Mouse (Mus musculus) hindbrain, embryonic 14.5 days (tissue): Measurements from ENCODE around the gene Zfp949. TPM values are rescaled to one million over a fixed set of nuclear protein-coding genes. Genes with fewer than 3 reads are reported as not detected.
"Not testable (repeated sequence)": the region's sequence is repeated elsewhere in the genome, so short reads cannot be mapped to it uniquely, and the experiment has no call there.

ENCODE experiments used
- ATAC-seq: fragments of 200-750 bp; cut with Nextera tagmentation; 2 replicates; pipeline ENCODE4 v1.8.0; 2017; ENCODE audit warnings: moderate number of reproducible peaks, mild to moderate bottlenecking, moderate TSS enrichment, moderate library complexity; ENCODE audit not compliant: low FRiP score
- DNase-seq: peaks from one replicate; pipeline ENCODE4 v3.0.0-alpha.2; 2015; ENCODE audit warnings: low spot score
- H3K27ac ChIP-seq: fragments of 300-500 bp; sonication (generic); 2 replicates; pipeline ENCODE4 v1.5.1; 2014; ENCODE audit warnings: mild to moderate bottlenecking, moderate library complexity
- H3K27me3 ChIP-seq: fragments of 300-500 bp; sonication (generic); 2 replicates; pipeline ENCODE4 v1.6.1; 2014; ENCODE audit warnings: mild to moderate bottlenecking, low read length, mixed read lengths; ENCODE audit not compliant: control insufficient read depth, insufficient read depth
- H3K36me3 ChIP-seq: fragments of 300-500 bp; sonication (generic); replicated peaks from 2 replicates; pipeline ENCODE4 v1.6.1; 2014; ENCODE audit not compliant: control insufficient read depth, insufficient read depth
- H3K4me1 ChIP-seq: fragments of 300-500 bp; sonication (generic); replicated peaks from 2 replicates; pipeline ENCODE4 v1.6.1; 2014; ENCODE audit warnings: antibody characterized with exemption, low read length, mixed read lengths; ENCODE audit not compliant: control insufficient read depth, insufficient read depth
- H3K4me2 ChIP-seq: fragments of 300-500 bp; sonication (generic); replicated peaks from 2 replicates; pipeline ENCODE4 v1.6.1; 2014; ENCODE audit warnings: mild to moderate bottlenecking, moderate library complexity
- H3K4me3 ChIP-seq: fragments of 300-500 bp; sonication (generic); replicated peaks from 2 replicates; pipeline ENCODE4 v1.5.1; 2014; ENCODE audit warnings: mild to moderate bottlenecking, low read length
- H3K9ac ChIP-seq: fragments of 300-500 bp; sonication (generic); 2 replicates; pipeline ENCODE4 v1.6.1; 2014
- H3K9me3 ChIP-seq: fragments of 300-500 bp; sonication (generic); 2 replicates; pipeline ENCODE4 v1.6.1; 2016; ENCODE audit warnings: low read length; ENCODE audit not compliant: control insufficient read depth
- WGBS: fragments of 180-500 bp; shearing (Covaris S2); extraction: QIAGEN DNeasy Blood & Tissue Kit; methylation state at CpG from one replicate; pipeline ENCODE4 v1.1.7; 2014; 5-methylcytosine and 5-hydroxymethylcytosine counted together
- polyA plus RNA-seq: library from polyadenylated mRNA; unstranded; fragments of >200 nt; fragmentation: Nextera tagmentation; extraction: Ambion mirVana; gene quantifications from 2 replicates; pipeline ENCODE4 v1.2.1, GENCODE M21; 2014

The Zfp949 gene
- polyA plus RNA-seq, 1 experiment from 2014 or later, result 16.9 TPM

GRCm38 (mm10) chr9:88553071-88553470 is 5.3 kb downstream of the Zfp949 start:
- Histone ChIP-seq H3K4me3 (no peak overlapping the region), H3K36me3 (peaks cover 54% of the 10 kb centered on the region), H3K27me3 (no peaks in the 10 kb centered on the region), H3K27ac (no peak overlapping the region), H3K9ac (no peak overlapping the region), H3K4me2 (no peak overlapping the region), H3K4me1 (peaks cover 24% of the 10 kb centered on the region), H3K9me3 (no peaks in the 10 kb centered on the region)
- 98% methylated on average over 14 of the region's 14 CpGs for WGBS
- DNase-seq, result no peak
- no peak for ATAC-seq

- H3K27ac ChIP-seq, result no peak overlapping the region
- H3K4me2 ChIP-seq, result no peak overlapping the region
- no peak for ATAC-seq
- H3K4me1 ChIP-seq, result no peaks in the 10 kb centered on the region
- no peaks in the 10 kb centered on the region for H3K9me3 ChIP-seq
- no peak for DNase-seq
- no peak overlapping the region for H3K4me3 ChIP-seq
- peaks cover 82% of the 10 kb centered on the region for H3K36me3 ChIP-seq
- no peak overlapping the region for H3K9ac ChIP-seq
- WGBS, result 87% methylated on average over 4 of the region's 4 CpGs
- H3K27me3 ChIP-seq, result no peaks in the 10 kb centered on the region
These were observed 10.3 kb downstream of the Zfp949 start for GRCm38 (mm10) chr9:88558146-88558545.

DNA sequence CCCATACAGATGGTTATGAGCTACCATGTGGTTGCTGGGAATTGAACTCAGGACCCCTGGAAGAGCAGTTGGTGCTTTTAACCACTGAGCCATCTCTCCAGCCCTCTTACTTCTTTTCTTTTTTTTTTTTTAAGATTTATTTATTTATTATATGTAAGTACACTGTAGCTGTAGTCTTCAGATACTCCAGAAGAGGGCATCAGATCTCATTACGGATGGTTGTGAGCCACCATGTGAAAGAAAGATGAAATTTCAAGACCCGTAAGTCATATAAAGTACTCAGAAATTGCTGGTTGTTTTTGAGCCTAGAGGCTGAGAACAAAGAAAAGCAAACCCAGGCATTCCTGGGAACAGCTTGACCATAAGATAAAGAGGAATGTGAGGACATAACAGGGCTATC is 13.7 kb downstream of the Zfp949 start:
- not testable (repeated sequence) for H3K4me3 ChIP-seq, H3K4me1 ChIP-seq, H3K9me3 ChIP-seq, H3K9ac ChIP-seq, H3K27me3 ChIP-seq, H3K4me2 ChIP-seq, DNase-seq, ATAC-seq, H3K27ac ChIP-seq
- H3K36me3 ChIP-seq, result peaks cover 79% of the 10 kb centered on the region
- 91% methylated on average over 2 of the region's 2 CpGs for WGBS

DNA sequence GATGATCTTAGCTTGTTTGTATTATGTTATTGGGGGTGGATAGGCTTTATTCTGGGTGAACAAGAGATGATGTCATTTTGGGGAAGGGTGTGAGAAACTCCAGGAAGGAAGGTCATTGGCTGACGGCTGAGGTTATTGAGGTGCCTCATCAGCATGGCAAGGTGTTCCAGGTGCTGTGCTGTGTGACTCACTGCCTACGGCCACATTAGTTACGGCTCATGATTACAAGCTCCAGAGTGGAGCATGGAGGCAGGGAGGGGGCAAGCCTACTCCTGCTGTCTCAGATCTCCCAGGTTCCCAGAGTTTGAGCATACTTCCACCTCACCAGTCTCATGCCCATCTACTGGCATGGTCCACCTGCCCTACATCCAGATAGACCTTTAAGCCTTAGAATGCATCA is 22.7 kb downstream of the Zfp949 start:
- peaks cover 36% of the 10 kb centered on the region for H3K9me3 ChIP-seq
- not testable (repeated sequence) for H3K27me3 ChIP-seq, H3K4me3 ChIP-seq, DNase-seq, H3K9ac ChIP-seq, H3K4me1 ChIP-seq, H3K4me2 ChIP-seq, H3K27ac ChIP-seq
- ATAC-seq, result peak; percentile 46; the same call in 1 of the 2 replicates
- WGBS, result 97% methylated on average over 3 of the region's 3 CpGs
- H3K36me3 ChIP-seq, result peaks cover 49% of the 10 kb centered on the region

GRCm38 (mm10) chr9:88580591-88580990 is 32.8 kb downstream of the Zfp949 start, which contains the start of gene Trim43a:
Gene Trim43a, plus strand, starts transcription at chr9:88580891.
- H3K27me3 ChIP-seq, ATAC-seq: not testable (repeated sequence)
- 85% methylated on average over 2 of the region's 2 CpGs for WGBS

DNA sequence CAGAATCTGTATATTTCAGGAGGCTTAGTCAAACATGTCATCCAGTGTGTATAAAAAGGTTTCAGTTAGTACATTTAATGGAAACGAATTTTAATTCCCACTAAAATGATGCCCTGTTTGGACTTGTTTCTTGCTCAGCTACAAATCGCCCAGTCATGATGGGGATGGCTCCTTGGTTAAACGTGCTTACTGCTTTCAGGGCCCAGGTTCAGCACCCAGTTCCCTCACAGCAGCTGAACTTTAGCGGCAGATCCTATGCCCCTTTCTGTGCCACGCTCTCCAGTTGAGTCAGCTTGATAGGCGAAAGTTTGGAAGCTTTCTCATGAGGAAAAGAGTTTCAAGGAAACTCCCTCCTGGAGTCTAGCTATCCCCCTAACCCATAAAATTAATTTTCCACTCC is 45.9 kb downstream of the Zfp949 start:
- H3K4me1 ChIP-seq, H3K27me3 ChIP-seq, DNase-seq, H3K27ac ChIP-seq, H3K4me2 ChIP-seq, H3K4me3 ChIP-seq, ATAC-seq, H3K9me3 ChIP-seq, H3K9ac ChIP-seq, H3K36me3 ChIP-seq: not testable (repeated sequence)
- 84% methylated on average over 6 of the region's 6 CpGs for WGBS

More at GRCm38 (mm10) chr9:88580591-88580990, 32.8 kb downstream of the Zfp949 start, which contains the start of gene Trim43a:
- H3K9me3 ChIP-seq, DNase-seq, H3K9ac ChIP-seq, H3K4me1 ChIP-seq, H3K4me3 ChIP-seq, H3K4me2 ChIP-seq, H3K36me3 ChIP-seq, H3K27ac ChIP-seq: not testable (repeated sequence)

DNA sequence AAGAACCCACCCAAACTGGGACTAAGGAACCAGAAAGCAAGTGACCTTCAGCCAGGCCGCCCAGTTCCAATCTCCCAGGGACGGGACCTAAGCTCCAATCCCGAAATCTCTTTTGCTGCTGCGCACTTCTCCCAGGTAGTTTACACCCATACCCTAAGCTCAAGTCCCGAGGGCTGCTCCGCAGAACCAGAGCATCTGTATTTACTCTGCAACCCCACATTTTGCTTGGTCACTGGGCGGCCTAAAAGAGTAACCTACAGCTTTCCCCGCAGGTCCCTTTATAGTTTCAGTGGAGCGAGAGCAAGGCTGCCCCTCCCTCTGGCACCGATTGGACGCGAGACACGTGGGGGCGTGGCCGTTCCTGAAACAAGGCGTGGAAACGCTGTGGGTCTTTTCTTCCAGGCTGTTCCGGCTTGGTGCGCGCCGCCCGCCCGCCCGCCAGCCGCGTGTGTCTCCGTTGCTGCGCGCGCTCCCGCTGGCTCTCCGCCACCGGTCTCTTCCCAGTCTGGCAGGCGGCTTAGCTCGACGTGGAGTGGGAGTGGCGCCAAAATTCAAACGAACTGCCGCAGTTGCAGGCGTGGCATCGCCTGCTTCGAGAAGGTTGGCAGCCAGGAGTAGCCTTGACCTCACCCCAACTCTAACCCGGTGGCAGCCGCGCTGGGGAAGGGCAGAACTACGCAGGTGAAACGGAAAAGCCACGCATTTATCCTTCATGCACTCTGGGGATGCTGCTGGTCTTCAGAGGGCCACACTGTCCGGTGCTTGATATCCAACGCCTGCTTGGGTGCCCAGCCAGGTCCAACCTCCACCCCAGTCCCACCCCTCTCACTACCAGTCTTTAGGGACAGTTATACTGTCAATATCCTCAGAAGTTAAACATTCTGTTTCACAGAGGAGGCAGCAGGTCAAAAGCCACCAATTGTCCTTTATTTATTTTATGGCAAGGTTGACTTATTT is 51.7 kb downstream of the Zfp949 start:
- DNase-seq (peak; percentile 93), ATAC-seq (peak; percentile 100)
- 1% methylated on average over 44 of the region's 50 CpGs for WGBS
- not testable (repeated sequence) for H3K27ac ChIP-seq, H3K9me3 ChIP-seq, H3K27me3 ChIP-seq, H3K36me3 ChIP-seq, H3K4me1 ChIP-seq
- peak overlapping the region; percentile 32 for H3K4me3 ChIP-seq
- peak overlapping the region; percentile 57 for H3K4me2 ChIP-seq
- peak overlapping the region; percentile 46; the same call in 1 of the 2 replicates for H3K9ac ChIP-seq

Other genes starting within 250 kb of the Zfp949 start
- gene Nt5e, start 220.8 kb upstream of the Zfp949 start, polyA plus RNA-seq, result 0.86 and 1.0 TPM in 2 replicates
- 32.9 and 36.7 TPM in 2 replicates for gene Snx14, start 109.1 kb upstream of the Zfp949 start, polyA plus RNA-seq
- gene Gm20537, start 91.4 kb upstream of the Zfp949 start, polyA plus RNA-seq, result 0.63 TPM in 1 of 2 replicates, not detected in the other
- 91.5 and 98.2 TPM in 2 replicates for gene Syncrip, start 65.4 kb upstream of the Zfp949 start, polyA plus RNA-seq
- gene Trim43a, start 32.9 kb downstream of the Zfp949 start, polyA plus RNA-seq, result 0.10 TPM in 1 of 2 replicates, not detected in the other
- gene Mthfsl, start 172.3 kb downstream of the Zfp949 start, polyA plus RNA-seq, result 37.1 and 40.0 TPM in 2 replicates
- gene Bcl2a1d, start 183.9 kb downstream of the Zfp949 start, polyA plus RNA-seq, result 0.39 and 0.63 TPM in 2 replicates